Mouse (Mus musculus) limb, embryonic 10.5 days (tissue): Measurements from ENCODE around the gene Gm12248. TPM values are rescaled to one million over a fixed set of nuclear protein-coding genes. Genes with fewer than 3 reads are reported as not detected.
"Not testable (repeated sequence)": the region's sequence is repeated elsewhere in the genome, so short reads cannot be mapped to it uniquely, and the experiment has no call there.

Experiments used
- DNase-seq: peaks from one replicate; pipeline ENCODE4 v3.0.0-alpha.2; 2017; ENCODE audit warnings: low spot score
- H3K27ac ChIP-seq: fragments of 300-500 bp; sonication (generic); 2 replicates; pipeline ENCODE4 v1.5.1; 2016; ENCODE audit warnings: mild to moderate bottlenecking
- H3K27me3 ChIP-seq: fragments of 300-500 bp; sonication (generic); 2 replicates; pipeline ENCODE4 v1.6.1; 2016; ENCODE audit warnings: low read depth, mild to moderate bottlenecking; ENCODE audit not compliant: poor library complexity, severe bottlenecking
- H3K36me3 ChIP-seq: fragments of 300-500 bp; sonication (generic); 2 replicates; pipeline ENCODE4 v1.6.1; 2016; ENCODE audit warnings: mild to moderate bottlenecking, moderate library complexity
- H3K4me1 ChIP-seq: fragments of 300-500 bp; sonication (generic); 2 replicates; pipeline ENCODE4 v1.6.1; 2016
- H3K4me3 ChIP-seq: fragments of 300-500 bp; sonication (generic); 2 replicates; pipeline ENCODE4 v1.5.1; 2016; ENCODE audit warnings: mild to moderate bottlenecking, moderate library complexity
- H3K9me3 ChIP-seq: fragments of 300-500 bp; sonication (generic); replicated peaks from 2 replicates; pipeline ENCODE4 v1.6.1; 2016; ENCODE audit warnings: mild to moderate bottlenecking
- WGBS: fragments of 180-500 bp; shearing (Covaris S2); methylation state at CpG from one replicate; pipeline ENCODE4 v1.1.7; 2016; 5-methylcytosine and 5-hydroxymethylcytosine counted together
- polyA plus RNA-seq: library from polyadenylated mRNA; unstranded; fragments of >200 nt; fragmentation: Nextera tagmentation; extraction: Ambion mirVana; gene quantifications from 2 replicates; pipeline ENCODE4 v1.2.1, GENCODE M21; 2016

The Gm12248 gene
- polyA plus RNA-seq, 1 experiment from 2014 or later: not detected

DNA sequence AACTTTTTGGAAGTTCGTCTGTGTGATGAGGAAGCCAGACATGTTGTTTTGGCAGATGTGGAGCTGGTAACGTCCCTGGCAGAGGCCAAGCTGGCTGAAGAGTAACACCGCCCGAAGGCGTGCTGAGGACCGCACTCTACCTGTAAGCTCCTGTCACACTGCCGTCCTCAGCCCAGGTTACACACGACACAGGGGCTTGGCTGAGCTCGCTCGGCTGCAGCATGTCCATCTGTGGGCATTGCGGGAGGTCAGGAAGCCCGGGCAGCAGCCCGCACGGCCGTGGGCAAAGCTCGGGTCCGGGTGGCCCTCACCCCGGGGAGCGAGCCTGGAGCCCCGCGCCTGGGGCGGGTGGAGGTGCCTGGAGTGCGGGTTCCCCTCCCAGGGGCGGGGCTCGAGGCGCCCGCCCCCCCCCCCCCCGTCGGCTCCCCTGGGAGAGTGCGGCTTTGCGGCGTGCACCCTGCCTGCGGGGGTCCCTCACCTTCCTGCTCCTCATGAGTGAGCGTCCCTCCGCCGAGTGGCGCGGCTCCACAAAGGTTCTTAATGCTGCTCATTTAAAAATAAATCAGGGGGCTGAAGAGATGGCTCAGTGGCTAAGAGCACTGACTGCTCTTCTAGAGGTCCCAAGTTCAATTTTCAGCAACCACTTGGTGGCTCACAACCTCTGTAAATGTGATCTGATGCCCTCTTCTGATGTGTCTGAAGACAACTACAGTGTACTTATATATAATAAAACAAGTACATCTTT lies 4.9 kb upstream of the Gm12248 start:
- no peaks in the 10 kb centered on the region for H3K9me3 ChIP-seq
- WGBS: 2% methylated on average over 26 of the region's 38 CpGs
- peaks cover 21% of the 10 kb centered on the region for H3K4me1 ChIP-seq
- no peaks in the 10 kb centered on the region for H3K36me3 ChIP-seq
- H3K27me3 ChIP-seq: peaks cover 47% of the 10 kb centered on the region
- peak; percentile 36 for DNase-seq
- no peak overlapping the region for H3K27ac ChIP-seq
- peak overlapping the region; percentile 53 for H3K4me3 ChIP-seq

DNA sequence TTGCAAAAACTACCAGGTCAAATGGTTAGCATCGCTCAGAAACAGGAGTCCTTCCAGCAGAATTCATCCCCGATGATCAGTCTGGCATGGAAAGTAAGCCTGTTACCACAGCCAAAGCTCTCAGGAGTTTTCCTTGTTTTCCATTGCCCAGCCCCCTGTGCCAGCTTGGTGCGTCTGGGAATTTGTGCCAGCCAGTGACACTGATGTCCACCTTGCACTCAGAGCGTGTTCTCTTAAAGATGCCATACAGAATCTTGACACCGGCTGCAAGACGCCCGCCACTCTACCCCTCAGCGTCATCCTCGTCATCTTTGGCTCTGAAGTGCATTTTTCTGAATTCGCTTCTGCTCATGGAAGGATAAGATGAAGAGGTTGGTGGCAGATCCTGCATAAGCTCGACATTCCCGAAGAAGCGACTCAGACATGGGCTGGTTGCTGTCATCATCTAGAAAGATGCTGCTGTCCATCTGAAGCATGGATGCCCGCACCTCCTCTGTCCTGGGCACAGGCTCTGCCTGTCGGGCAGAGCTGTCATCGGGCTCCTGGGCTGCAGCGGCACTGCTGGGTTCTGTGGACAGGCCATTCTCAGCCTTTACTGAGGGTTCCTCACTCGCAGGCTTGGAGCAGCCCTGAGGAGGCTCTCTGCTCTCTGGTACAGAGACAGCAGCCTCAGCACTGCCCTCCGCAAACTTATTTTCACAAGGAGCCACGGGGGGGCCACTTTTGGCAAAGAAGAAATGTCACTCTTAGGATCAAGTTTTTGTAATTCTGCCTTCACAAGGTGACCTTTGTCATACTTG lies 4.1 kb upstream of the Gm12248 start:
- peak overlapping the region; percentile 53 for H3K4me3 ChIP-seq
- no peak for DNase-seq
- no peaks in the 10 kb centered on the region for H3K36me3 ChIP-seq
- peaks cover 20% of the 10 kb centered on the region for H3K4me1 ChIP-seq
- no peak overlapping the region for H3K27ac ChIP-seq
- 50% methylated on average over 20 of the region's 20 CpGs for WGBS
- H3K27me3 ChIP-seq: peaks cover 47% of the 10 kb centered on the region
- H3K9me3 ChIP-seq: no peaks in the 10 kb centered on the region

DNA sequence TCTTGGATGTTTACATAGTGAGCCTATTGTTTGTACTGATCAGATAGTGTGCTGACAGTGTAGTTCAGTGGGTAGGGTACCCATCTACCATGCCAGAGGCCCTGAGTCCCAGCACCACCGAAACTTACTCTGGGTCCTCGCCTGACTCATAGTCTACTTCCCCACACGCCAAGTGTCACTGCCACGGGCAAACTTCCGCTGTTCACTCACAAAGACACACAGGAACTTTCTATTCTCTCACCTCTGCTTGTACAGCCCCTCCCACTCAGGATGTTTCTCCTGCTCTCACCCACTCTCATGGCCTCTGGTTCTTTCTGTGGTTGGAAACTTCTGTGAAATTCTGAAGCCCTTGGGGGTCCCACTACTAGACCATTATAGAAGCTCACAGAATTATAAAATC lies 3.2 kb upstream of the Gm12248 start:
- Histone ChIP-seq H3K4me3 (no peak overlapping the region), H3K4me1 (peaks cover 20% of the 10 kb centered on the region), H3K27ac (no peak overlapping the region), H3K27me3 (peaks cover 47% of the 10 kb centered on the region), H3K9me3 (no peaks in the 10 kb centered on the region), H3K36me3 (no peaks in the 10 kb centered on the region)
- no peak for DNase-seq
- 88% methylated on average over 5 of the region's 5 CpGs for WGBS

DNA sequence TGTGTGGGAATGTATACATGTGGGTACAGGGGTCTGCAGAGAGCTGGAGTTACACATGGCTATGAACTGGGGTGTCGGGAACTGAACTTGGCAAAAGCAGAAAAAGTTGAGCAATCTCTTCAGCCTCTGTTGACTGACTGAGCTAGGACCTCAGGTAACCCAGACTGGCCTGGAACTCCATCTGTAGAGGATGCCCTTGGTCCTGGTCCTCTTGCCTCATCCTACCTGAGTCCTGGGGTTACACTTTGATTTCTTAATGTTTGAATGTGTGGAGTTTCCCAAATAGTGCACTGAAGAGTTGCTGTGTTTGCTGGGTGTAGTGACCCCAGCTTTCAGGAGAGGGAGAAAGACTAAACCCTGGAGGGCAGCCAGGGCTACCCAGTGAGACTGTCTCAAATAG lies 2.6 kb upstream of the Gm12248 start:
- Histone ChIP-seq H3K27me3 (peaks cover 47% of the 10 kb centered on the region), H3K4me3 (no peak overlapping the region), H3K27ac (no peak overlapping the region), H3K36me3 (no peaks in the 10 kb centered on the region), H3K4me1 (peaks cover 20% of the 10 kb centered on the region), H3K9me3 (no peaks in the 10 kb centered on the region)
- no peak for DNase-seq
- 88% methylated on average over 1 of the region's 1 CpGs for WGBS

DNA sequence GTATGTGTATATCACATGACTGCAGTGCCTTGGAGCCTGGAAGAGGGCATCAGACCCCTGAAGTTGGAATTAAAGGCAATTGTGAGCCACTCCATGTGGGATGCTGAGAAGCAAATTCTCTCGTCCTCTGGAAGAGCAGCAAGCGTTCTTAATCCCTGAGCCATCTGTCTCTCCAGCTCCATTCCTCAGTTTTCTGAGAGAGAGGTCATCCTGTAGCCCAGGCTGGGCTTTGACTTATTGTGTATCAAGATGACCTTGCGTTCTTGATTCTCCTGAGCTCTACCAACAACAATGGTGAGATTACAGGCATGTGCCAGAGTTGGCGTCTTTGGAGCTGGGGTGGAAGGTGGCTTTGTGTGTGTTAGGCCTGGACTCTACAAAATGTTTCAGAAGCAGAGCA lies 1.8 kb upstream of the Gm12248 start:
- Histone ChIP-seq H3K4me3 (no peak overlapping the region), H3K27ac (no peak overlapping the region), H3K4me1 (peaks cover 20% of the 10 kb centered on the region), H3K9me3 (no peaks in the 10 kb centered on the region), H3K36me3 (no peaks in the 10 kb centered on the region), H3K27me3 (peaks cover 47% of the 10 kb centered on the region)
- 85% methylated on average over 4 of the region's 4 CpGs for WGBS
- DNase-seq: no peak

DNA sequence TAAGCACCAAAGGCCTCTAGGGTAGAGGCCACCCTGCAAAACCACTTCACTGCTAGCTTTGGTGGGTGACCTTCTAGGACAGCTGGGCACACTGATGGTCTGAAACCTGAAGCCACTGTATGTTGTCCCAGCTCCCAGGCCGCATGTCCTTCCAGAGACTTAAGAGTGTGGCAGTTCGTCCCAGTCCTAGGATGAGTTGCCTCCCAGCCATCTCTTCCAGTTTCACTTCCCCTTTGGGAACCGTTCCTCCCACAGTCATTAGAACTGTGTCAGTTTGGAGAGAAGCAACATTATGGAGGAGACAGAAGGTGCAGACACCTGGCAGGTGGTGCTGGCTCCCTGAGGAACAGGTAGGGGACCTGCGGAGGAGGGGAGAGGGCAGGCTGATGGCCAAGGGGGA lies 393 bp downstream of the Gm12248 start:
- Histone ChIP-seq H3K4me3 (0 out of 2 replicates have a peak overlapping the region, but pooled peaks have one; percentile 19), H3K9me3 (no peaks in the 10 kb centered on the region), H3K36me3 (no peaks in the 10 kb centered on the region), H3K27ac (peak overlapping the region; percentile 42), H3K4me1 (peaks cover 16% of the 10 kb centered on the region), H3K27me3 (peaks cover 29% of the 10 kb centered on the region)
- WGBS: 55% methylated on average over 4 of the region's 4 CpGs
- DNase-seq: no peak

DNA sequence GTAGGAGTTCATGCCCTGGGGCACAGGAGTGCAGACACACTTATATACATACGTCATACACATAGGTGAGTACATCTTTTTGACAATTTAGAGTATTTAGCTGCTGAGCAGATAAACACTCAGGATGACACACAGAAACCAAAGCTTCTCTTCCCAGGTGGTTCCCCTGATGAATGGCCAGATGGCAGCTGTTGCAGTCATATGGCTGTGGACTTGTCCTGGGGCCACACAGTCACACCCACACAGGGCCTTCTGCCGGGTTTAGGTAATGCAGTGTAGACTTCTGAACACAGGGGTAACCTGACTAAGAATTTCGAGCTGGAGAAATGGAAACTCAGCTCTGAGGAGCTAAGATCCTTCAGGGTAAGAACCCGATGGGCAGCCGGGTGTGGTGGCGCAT lies 11.2 kb downstream of the Gm12248 start:
- Histone ChIP-seq H3K27ac (no peak overlapping the region), H3K27me3 (no peaks in the 10 kb centered on the region), H3K4me1 (no peaks in the 10 kb centered on the region), H3K36me3 (no peaks in the 10 kb centered on the region), H3K9me3 (no peaks in the 10 kb centered on the region), H3K4me3 (no peak overlapping the region)
- DNase-seq: no peak
- 91% methylated on average over 6 of the region's 6 CpGs for WGBS

DNA sequence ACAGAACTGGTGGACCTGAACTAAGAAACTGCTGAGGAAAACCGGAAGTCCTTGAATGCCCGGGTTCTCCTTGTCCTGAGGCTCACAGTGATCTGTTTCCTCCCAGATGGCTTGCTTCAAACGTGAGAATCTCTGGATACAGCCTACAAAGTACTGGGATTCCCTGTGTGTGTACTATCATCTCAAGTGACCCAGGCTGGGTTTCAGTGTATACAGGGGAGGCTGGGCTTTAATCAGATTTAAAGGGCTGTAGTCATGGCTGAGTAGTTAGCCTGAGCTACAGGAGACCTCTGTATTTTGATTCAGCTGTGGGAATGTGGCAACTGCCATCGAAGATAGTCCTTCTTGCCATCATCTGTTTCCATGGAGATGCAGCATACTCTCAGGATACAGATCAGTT lies 15.7 kb downstream of the Gm12248 start:
- 80% methylated on average over 4 of the region's 4 CpGs for WGBS
- DNase-seq: no peak

DNA sequence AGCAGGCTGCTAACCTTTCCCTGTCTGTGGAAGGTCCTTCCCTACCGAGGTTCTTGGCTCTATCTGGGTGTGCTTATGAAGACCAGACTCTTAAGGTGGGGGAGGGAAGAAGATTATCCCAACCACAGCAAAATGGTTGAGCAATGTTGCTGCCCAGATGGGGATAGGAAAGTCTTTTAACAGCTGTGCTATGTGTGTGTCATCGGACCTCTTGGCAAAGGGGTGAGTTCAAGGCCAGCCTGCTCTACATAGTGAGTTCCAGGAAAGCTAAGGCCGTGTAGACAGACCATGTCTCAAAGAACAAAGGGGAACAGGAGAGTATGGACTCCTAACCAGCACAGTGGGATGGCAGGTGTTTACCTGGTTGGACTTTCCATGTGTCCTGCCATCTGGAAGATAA lies 20.0 kb downstream of the Gm12248 start:
- Histone ChIP-seq H3K4me3 (no peak overlapping the region), H3K27ac (no peak overlapping the region), H3K9me3 (no peaks in the 10 kb centered on the region)

More for the DNA sequence above, 15.7 kb downstream of the Gm12248 start:
- Histone ChIP-seq H3K27ac (no peak overlapping the region), H3K36me3 (no peaks in the 10 kb centered on the region), H3K4me3 (no peak overlapping the region), H3K4me1 (no peaks in the 10 kb centered on the region), H3K9me3 (no peaks in the 10 kb centered on the region), H3K27me3 (no peaks in the 10 kb centered on the region)

DNA sequence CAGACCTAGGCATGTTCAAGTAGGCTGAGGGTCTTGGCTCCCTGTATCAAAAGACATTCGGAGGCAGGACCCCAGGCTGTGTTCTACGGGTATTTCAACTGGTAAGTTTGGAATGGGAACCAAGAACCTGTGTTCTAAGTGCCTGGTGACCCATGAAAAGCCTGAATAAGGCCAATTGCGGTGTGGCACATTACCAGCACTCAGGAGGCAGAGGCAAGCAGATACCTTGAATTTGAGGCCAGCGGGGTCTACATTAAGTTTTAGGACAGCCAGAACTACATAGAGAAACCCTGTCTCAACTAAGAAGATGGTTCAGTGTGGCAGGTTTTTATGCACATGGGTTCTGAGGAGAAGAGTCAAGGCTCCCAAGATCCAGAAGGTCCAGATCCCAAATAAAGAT lies 27.9 kb downstream of the Gm12248 start:
- WGBS: 89% methylated on average over 4 of the region's 4 CpGs
- Histone ChIP-seq H3K36me3 (peaks cover 24% of the 10 kb centered on the region), H3K9me3 (no peaks in the 10 kb centered on the region), H3K27ac (no peak overlapping the region), H3K27me3 (no peaks in the 10 kb centered on the region), H3K4me3 (no peak overlapping the region), H3K4me1 (0 out of 2 replicates have a peak, but pooled peaks cover 3% of the 10 kb centered on the region)
- DNase-seq: no peak

More for the DNA sequence above, 20.0 kb downstream of the Gm12248 start:
- WGBS: 81% methylated on average over 3 of the region's 3 CpGs
- DNase-seq: no peak
- Histone ChIP-seq H3K36me3 (no peaks in the 10 kb centered on the region), H3K27me3 (no peaks in the 10 kb centered on the region), H3K4me1 (no peaks in the 10 kb centered on the region)

DNA sequence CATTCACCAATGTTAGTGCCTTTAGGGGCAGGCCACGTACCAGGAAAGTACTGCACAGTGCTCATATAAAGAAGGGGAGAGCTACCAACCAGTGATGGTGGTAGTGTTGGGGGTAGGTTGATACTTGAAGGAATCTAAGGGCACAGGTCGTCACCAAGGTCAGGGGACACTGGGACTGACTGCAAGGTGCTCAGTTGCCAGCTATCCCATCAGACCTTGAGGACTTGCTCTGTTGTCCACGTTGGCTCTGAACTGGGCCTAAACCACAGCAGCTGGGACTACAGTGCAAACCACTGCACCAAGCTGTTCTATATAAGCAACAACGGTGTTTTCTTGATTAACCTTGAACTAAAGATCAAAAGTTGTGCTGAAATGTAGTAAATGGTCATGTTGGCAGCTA lies 30.3 kb downstream of the Gm12248 start:
- H3K27me3 ChIP-seq: no peaks in the 10 kb centered on the region
- 0 out of 2 replicates have a peak, but pooled peaks cover 3% of the 10 kb centered on the region for H3K4me1 ChIP-seq
- no peak overlapping the region for H3K4me3 ChIP-seq
- WGBS: 88% methylated on average over 4 of the region's 4 CpGs
- H3K36me3 ChIP-seq: peaks cover 45% of the 10 kb centered on the region
- no peak overlapping the region for H3K27ac ChIP-seq
- no peaks in the 10 kb centered on the region for H3K9me3 ChIP-seq
- DNase-seq: no peak

DNA sequence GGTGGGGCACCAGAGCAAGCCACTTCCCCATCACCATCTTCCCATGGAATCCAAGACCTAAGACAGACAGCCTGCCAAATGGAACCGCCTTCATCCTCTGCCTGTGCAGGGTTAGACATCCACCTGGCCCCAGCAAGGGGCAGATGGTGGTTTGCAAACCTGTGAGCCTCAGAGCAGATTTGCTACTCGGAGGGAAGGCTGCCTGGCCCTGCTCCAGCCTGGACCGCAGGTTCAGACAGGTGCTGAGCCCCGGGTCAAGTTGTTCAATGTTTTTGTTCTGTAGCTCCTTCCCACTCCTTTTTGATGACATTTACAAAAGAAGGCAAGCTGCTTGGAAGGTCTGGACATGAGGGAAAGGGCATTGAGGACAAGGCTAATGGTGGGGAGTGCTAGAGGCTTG lies 31.7 kb downstream of the Gm12248 start:
- H3K9me3 ChIP-seq, H3K4me1 ChIP-seq, DNase-seq, H3K27ac ChIP-seq, H3K27me3 ChIP-seq, H3K4me3 ChIP-seq: not testable (repeated sequence)
- WGBS: 95% methylated on average over 4 of the region's 4 CpGs
- peaks cover 58% of the 10 kb centered on the region for H3K36me3 ChIP-seq

DNA sequence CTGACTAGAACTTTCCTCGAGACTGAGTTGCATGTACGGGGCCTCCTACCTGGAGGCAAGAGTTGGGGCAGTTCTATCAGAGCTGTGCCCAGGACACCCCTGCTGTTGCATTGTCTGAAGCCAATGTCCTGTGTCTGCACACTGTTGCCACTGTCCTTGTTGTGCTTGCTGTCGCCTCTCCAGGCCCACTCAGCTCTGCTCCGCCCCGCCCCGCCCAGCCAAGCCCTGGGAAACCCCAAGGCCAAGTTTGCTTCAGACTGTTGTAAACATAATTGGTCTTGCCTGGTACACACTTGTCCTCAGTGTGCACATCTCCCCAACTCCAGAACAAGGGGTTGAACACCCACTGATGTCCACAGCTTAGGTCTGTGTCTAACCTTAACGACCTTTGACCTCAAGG lies 33.2 kb downstream of the Gm12248 start:
- H3K9me3 ChIP-seq, H3K4me3 ChIP-seq, H3K27ac ChIP-seq, H3K4me1 ChIP-seq, H3K27me3 ChIP-seq, DNase-seq: not testable (repeated sequence)
- peaks cover 72% of the 10 kb centered on the region for H3K36me3 ChIP-seq
- 95% methylated on average over 7 of the region's 7 CpGs for WGBS
